Mouse (Mus musculus) layer of hippocampus, adult 18-20 months (tissue): ENCODE measurements around the gene Nos1ap. TPM values are rescaled to one million over a fixed set of nuclear protein-coding genes. Genes with fewer than 3 reads are reported as not detected.

ENCODE experiments used
- DNase-seq, 2 experiments: peaks; one replicate each; pipeline ENCODE4 v3.0.0; 2022; ENCODE audit warnings: low spot score in 2 of 2
- total RNA-seq, 2 experiments: library from RNA; stranded (reverse); gene quantifications; 2 replicates each; pipeline ENCODE4 v1.2.3; 2021

Gene Nos1ap
- total RNA-seq, 2 experiments from 2014 or later: 187 to 213 TPM

GRCm38 (mm10) chr1:170373750-170374149 lies 215.9 kb downstream of the Nos1ap start:
- no peak for DNase-seq

- DNase-seq: no peak
These were observed 218.4 kb downstream of the Nos1ap start for GRCm38 (mm10) chr1:170371191-170371792.

- no peak for DNase-seq
These were observed 220.8 kb downstream of the Nos1ap start for GRCm38 (mm10) chr1:170368864-170369263.

GRCm38 (mm10) chr1:170366981-170367700 lies 222.5 kb downstream of the Nos1ap start:
- no peak for DNase-seq

DNA sequence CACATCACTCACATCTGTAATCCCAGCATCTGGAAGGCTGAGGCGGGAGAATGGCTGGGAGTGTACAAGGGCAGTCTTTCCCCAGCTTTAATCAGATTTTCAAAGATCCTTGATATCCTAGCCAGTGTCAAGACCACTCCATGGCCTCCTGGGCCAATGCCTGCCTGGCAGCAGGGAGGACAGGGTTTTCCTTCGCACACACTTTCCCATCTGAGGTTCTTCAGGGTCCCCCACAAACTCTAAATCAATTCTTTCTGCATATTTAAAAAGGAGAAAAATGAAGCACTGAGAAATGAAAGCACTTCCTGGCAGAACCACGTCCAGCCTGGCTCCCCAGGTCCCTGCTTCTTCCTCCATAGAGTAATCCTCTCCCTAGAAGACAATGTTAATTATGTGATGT lies 225.9 kb downstream of the Nos1ap start:
- DNase-seq: no peak

DNA sequence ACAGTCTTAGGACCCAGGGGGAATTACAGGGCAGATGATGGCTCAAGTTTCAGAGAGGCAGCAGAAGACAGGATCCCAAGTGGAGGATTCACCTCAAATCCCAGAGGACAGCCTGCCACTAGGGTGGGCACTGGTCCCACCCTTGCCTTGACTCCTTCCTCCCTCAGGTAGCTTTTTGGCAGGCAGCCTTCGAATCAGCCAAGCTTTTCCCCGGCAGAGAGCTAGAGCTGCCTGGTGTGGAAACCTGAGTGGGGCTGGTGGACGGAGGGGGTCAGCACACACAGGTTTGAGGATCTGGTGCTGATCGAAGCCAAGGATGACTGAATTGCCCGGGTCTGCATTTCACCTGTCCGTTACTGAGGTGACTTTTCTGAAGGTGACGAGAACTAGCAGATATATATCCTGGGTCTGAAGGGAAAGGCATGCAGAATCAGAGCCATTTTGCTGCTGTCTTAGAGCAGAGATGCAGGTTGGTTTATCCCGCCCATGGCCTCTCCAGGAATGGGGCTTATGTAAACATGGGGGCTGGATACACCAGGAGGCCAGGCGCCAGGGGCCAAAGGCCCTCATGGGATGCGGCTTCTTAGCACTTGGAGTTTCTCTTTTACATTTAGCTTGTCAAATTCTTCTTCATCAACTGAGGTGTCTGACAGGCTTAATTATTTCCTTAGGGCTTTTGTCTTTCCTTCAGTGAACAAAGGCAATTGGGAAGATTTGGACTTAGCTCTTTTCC lies 229.3 kb downstream of the Nos1ap start:
- DNase-seq: no peak

DNA sequence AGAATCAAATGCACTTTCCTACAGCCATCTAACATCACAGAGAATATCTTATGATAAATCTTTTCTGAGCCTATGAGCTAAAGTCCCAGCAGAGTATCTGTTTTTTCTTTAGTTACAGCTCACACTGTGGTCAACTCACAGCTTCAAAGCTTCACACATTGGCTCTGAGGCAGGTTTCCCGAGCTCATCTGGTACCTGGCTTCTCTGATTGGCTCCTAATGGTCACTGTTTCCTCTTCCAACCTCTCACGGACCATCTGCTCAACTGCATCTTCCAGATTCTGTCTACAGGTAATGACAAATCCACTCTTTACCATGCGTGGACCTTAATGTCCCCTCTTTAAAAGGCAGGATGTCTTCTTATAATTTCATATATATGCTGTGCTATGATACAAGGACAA lies 236.3 kb downstream of the Nos1ap start:
- no peak for DNase-seq

GRCm38 (mm10) chr1:170351080-170351479 lies 238.6 kb downstream of the Nos1ap start:
- DNase-seq: no peak

GRCm38 (mm10) chr1:170346266-170346665 lies 243.4 kb downstream of the Nos1ap start:
- no peak for DNase-seq

DNA sequence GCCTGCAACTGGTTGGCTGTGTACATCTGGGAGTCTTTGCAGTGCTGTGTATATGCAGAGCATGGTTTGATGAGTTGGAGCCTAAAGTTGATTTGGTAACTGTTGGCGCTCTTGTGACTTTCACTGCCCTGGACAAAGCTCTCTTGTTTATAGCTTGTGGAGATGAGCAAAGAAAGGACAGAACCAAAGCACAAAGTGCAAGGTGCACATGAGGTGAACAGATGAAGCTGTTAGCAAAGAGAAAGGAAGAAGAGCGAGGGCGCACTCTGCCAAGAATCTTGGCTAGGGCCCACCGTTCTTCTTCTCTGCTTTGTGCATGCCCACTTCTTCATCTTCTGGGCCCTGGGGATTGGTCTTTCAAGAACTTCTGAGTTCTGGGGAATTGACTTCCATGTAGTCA lies 245.8 kb downstream of the Nos1ap start:
- DNase-seq: no peak

GRCm38 (mm10) chr1:170343081-170343480 lies 246.6 kb downstream of the Nos1ap start:
- DNase-seq: no peak

GRCm38 (mm10) chr1:170339943-170340342 lies 249.7 kb downstream of the Nos1ap start:
- DNase-seq: no peak

GRCm38 (mm10) chr1:170332775-170333174 lies 256.9 kb downstream of the Nos1ap start:
- no peak for DNase-seq

DNA sequence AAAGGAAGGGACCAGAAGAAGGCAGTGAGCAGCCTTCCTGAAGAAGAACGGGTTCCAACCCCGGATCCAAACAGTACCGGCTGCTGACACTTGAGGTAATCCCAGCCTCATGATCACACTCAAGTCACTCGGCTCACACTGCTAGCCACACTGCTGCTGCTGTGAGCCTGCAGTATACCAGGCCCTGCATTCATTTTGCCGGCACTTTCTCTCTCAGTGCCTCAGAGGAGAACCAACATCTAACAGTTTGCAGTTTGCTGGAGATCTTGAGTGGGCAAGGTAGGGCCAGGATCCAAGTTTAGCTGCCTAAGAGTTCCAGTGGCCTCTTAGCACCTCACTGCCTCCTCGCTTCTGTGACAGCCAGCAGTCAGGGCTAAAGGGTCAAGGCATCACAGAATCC lies 257.7 kb downstream of the Nos1ap start:
- no peak for DNase-seq

DNA sequence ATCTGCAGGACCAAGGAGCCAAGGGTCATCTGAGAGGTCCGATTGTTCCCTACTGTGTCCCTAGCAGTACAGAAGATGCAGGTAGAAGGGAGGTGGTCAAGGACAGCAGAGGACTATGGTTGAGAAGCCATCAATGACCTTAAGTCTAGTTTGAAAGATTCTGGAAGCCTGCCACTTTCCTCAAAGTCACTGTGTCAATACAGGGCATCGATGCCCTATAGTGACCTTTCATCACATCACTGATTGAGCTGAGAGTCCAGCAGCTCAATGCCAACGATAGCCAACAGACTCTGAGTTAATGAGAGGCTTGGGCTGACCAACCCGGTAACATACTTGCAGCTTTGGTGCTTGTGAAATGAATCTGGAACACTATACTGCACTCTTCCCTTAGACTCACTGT lies 264.4 kb downstream of the Nos1ap start:
- no peak for DNase-seq

GRCm38 (mm10) chr1:170324312-170324711 lies 265.3 kb downstream of the Nos1ap start:
- no peak for DNase-seq

GRCm38 (mm10) chr1:170323001-170323400 lies 266.7 kb downstream of the Nos1ap start:
- peak in 1 of 2 experiments; percentile 17 for DNase-seq

DNA sequence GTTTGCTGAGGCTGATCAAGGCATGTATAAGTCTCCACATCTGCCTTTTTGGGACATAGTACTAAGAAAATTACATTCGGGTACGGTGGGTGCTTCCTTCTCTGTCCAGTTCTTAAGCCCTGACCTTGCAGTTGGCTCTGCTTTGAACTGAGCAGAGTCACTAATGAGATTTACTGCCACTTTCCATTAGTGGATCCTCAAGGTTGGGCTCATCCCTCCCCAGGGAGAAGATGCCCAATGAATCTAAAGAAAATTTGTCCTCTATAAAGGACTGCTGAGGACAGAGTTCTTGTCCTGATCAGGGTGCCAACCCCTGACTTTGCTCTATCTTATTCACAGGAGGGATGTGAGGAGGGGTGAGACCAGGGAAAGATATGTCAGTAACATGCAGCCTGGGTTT lies 267.6 kb downstream of the Nos1ap start:
- no peak for DNase-seq

DNA sequence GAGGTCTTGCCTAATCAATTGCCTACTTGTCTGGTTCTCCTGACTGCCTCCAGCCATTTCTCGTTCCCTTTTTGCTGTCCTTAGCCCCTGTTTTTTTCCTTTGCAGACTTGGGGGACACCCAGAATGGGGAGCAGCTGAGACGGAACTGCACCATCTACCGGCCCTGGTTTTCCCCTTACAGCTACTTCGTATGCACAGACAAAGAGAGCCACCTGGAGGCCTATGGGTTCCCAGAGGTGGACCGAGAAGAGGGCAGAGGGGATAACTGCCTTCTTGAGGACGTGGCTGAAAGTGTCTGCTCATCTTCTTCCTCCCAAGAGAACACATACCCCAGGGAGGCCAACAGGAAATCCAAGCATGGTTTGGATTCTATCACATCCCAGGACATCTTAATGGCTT lies 278.2 kb downstream of the Nos1ap start:
- DNase-seq: no peak

- no peak for DNase-seq
These were observed 281.2 kb downstream of the Nos1ap start, which contains the start of gene Spata46 for GRCm38 (mm10) chr1:170308503-170308902. Spata46 (plus strand) TSS chr1:170308803.

DNA sequence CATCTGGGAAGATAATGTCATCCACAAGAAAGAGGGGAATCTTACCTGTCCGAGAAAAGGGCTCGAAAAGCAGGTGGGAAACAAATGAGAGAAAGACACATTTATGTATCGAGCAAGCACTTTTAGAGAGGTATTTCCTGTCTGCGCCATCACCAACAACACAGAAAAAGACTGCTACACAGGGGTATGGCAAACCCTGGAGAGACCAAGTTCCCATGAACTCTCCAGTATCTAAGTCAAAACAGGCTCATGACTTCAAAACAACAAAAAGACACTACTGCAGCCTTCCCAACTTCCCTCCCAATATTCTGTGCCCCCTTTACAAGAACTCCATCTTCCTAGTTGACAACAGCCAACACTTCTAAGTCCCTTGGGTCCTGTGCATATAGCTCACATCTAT lies 283.4 kb downstream of the Nos1ap start, which contains the start of gene Gm7694:
Gm7694 (minus strand) TSS at position 101 of the 400 bp plus-strand sequence.
- no peak for DNase-seq

- no peak for DNase-seq
These were observed 284.7 kb downstream of the Nos1ap start for GRCm38 (mm10) chr1:170305002-170305401.
